Mouse (Mus musculus) neutrophil, adult 5-6 weeks (primary cell): ENCODE results near the gene Ecm1. TPM values are rescaled to one million over a fixed set of nuclear protein-coding genes. Genes with fewer than 3 reads are reported as not detected.
"Not testable (repeated sequence)": the region's sequence is repeated elsewhere in the genome, so short reads cannot be mapped to it uniquely, and the experiment has no call there.

Experiments used
- ATAC-seq: fragments of 151-379, 151-347 bp; 2 replicates; pipeline ENCODE4 v1.8.0; 2017; ENCODE audit warnings: mild to moderate bottlenecking, moderate TSS enrichment; ENCODE audit not compliant: insufficient number of reproducible peaks, poor library complexity, low FRiP score, severe bottlenecking; ENCODE audit errors: extremely low read depth
- total RNA-seq: library from RNA; stranded (forward); fragments of 200-1000 nt; gene quantifications from 2 replicates; pipeline ENCODE4 v1.2.3, GENCODE M21; 2017

Gene Ecm1
- total RNA-seq, 1 experiment from 2014 or later: 3.8 TPM

- ATAC-seq: no peak
These were observed 44.3 kb downstream of the Ecm1 start for GRCm38 (mm10) chr3:95694808-95695703.

DNA sequence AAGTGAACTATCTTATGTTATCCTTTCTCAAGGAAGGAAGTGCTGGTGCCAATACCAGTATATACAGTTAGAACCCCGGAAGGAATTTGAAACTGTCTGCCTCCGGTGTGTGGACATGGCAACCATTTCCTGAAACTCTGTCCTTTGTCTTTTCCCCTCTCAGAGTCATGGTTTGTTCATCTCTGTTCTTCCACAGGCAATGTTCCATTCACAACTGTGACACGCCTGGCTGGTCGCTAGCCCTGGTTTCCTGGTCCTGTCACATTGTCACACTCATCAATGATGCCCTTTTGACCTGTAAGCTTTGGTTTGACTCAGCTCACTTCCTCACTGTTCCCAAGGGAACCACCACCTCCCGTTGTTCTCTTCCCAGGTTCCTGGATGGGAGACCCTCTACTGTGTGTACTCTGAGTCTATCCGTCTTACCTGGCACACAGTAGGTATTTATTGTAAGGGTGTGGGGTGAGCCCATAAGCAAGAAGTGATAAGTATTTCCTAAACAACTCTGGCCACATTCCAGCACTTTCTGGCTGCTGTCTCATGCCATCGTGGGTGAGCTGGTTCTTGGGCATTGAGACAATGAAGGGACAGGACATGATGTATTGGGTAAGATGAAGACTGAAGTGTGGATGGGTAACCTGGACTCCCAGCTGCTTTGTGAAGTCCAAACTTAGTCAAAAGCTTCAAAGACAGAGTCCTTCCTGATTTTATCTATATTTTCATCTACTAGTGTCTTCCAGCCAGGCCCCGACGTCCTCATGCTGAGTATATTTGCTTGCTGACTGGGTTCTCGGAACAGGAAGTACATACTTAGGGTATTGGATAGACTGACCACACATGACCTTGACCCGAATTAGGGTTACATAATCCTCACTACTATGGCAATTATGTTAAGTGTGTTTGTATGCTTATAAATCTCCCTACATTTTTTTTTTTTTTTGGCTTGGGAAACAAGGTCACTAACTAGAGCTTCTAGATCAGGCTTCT lies 45.3 kb downstream of the Ecm1 start:
- ATAC-seq: peak; percentile 38; the same call in 1 of the 2 replicates

- ATAC-seq: no peak
These were observed 46.7 kb downstream of the Ecm1 start for GRCm38 (mm10) chr3:95692677-95693076.

DNA sequence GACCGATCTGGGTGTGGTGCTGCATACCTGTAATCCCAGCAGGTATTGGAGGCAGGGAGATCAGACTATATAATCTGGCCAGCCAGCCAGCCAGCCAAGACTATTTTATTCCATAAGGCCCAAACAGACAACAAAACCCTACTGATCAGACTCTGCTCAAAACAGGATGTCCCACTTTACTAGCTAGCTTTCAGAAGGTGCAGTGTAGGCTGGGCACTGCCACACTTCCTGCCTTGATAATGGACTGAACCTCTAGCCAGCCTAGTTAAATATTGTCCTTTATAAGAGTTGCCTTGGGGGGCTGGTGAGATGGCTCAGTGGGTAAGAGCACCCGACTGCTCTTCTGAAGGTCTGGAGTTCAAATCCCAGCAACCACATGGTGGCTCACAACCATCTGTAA lies 48.8 kb downstream of the Ecm1 start:
- ATAC-seq: not testable (repeated sequence)

DNA sequence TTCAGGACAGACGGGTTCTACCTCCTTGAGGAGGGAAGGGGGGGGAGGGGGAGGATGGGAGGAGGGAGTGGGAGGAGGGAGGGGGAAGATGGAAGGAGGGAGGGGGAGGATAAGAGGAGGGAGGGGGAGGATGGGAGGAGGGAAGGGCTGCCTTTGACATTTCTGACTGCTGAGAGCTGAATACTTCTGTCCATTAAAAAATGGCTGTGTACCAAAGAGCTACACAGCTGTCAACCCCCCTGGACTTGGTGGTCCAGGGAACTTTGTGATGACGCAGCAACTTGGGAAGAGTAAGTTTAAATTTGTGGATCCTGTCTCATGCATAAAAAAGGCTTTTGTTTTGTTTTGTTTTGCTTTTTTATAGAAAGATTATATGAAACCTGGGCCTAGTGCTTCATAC lies 49.4 kb downstream of the Ecm1 start:
- no peak for ATAC-seq

DNA sequence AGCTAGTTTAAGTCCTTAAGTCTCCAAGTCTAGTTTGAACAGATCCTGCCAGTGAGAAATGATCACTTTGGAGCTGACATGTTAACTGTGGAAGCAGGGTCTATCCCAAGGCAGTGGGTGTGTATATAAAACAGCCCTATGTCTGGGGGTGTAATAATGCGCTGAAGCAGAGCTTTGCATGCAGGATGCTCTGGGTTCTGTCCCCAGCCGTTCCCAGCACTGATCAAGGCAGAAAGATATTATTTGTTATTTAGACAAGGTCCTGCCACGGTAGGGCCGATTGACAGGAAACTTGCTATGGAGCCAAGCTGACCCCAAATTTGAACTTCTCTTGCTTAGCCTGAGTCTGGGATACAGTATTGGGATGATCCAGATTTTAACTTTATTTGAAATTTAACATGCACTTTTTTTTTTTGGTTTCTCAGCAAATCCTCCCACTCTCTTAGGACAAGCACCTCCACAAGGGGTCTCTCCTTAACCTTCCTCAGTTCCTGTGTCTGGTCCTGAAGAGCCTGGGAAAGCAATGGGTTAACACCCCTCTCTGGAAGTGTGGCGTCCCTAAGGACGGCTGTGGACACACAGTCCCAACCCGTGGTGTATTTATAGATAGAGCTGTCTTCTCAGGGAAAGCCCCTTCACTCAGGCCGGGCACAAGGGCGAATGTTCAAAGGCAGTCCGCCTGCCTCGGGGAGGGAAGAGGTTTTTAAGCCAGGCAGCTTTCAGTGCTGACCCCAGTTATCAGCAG lies 50.0 kb downstream of the Ecm1 start:
- no peak for ATAC-seq

GRCm38 (mm10) chr3:95687524-95688421 lies 51.6 kb downstream of the Ecm1 start, which contains the start of gene Adamtsl4:
Gene Adamtsl4 (minus strand): TSS chr3:95687917.
- ATAC-seq: peak; percentile 31; the same call in 1 of the 2 replicates

DNA sequence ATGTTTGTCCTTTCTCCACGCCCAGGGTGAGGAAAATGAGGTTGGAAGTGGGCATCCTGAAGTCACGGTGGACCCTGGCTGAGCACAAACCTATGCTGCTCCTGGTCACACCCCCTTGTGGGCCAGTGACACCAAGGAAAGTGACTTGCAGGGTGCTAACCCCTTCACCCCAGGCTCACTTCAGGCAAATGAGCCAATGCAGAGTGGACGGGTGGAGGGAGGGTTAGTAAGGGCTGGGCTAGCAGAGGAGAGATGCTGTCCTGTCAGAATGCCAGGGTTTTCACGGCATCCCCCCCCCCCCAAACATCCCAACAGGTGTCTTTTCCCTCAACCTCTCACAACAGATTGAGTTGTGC lies 52.2 kb downstream of the Ecm1 start:
- ATAC-seq: no peak

DNA sequence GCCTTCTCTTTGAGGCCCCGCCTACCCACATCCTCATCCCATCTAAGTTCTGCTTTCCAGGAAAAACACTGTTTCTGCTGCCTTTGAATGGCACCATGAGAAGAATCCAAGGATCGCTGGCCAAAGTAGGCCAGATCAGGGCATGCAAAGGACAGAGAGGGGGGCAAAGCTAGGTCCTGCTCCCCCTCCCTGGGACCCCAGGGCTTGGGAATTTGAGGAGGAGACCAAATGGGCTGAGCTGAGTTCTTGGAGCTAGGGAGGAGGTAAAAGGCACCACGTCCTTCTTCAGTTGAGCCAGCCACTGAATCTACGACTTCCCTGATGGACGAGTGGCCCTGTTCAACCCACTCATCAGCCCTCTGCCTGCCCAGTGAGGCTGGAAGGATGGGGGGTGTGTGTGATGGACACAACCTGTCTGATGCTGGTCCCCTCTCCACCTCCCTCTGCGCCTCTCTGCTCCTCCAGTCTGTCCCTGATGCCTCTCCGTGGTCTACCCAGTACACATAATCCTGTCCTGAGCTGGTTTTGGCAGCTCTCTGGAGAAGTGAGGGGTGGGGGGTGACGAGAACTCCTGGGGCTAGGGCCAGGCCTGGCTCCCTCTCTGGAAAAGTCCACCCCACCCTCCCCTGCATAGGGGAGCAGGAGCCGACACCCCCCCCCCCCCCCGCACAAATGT lies 52.7 kb downstream of the Ecm1 start:
- ATAC-seq: no peak

- no peak for ATAC-seq
These were observed 53.7 kb downstream of the Ecm1 start for GRCm38 (mm10) chr3:95685701-95686100.

DNA sequence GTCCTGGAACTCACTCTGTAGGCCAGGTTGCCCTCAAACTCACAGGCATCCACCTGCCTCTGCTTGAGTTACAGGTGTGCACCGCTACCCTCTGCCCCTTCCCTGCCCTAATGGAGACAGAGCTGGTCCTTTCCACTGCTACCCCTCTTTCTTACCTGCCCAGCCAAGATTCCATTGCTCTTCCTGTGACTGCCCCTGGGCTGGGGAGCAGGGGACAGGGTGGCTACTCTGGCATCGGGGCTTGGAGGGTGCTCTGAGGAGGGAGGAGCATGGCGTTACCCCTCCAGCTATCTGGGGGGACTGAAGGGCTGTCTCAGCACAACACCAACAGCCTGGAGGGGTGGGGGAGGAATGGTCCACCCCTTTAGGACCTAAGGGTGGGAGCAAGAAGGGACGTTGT lies 54.1 kb downstream of the Ecm1 start:
- no peak for ATAC-seq

GRCm38 (mm10) chr3:95684846-95685245 lies 54.5 kb downstream of the Ecm1 start:
- ATAC-seq: no peak

Other genes with a start within 250 kb of the Ecm1 start
- gene Ctsk, start 240.3 kb downstream of the Ecm1 start, total RNA-seq: 1.7 and 2.8 TPM in 2 replicates
- 904 and 941 TPM in 2 replicates for gene Ctss, start 212.8 kb downstream of the Ecm1 start, total RNA-seq
- gene Hormad1, start 179.9 kb downstream of the Ecm1 start, total RNA-seq: 0.49 TPM in 1 of 2 replicates, not detected in the other
- 34.0 and 43.7 TPM in 2 replicates for gene Golph3l, start 150.6 kb downstream of the Ecm1 start, total RNA-seq
- 148 and 157 TPM in 2 replicates for gene Ensa, start 114.6 kb downstream of the Ecm1 start, total RNA-seq
- gene Mcl1, start 80.8 kb downstream of the Ecm1 start, total RNA-seq: 1,463 and 1,559 TPM in 2 replicates
- gene Adamtsl4, start 51.7 kb downstream of the Ecm1 start, total RNA-seq: 0.47 and 0.74 TPM in 2 replicates
- 35.3 and 46.3 TPM in 2 replicates for gene Tars2, start 20.6 kb upstream of the Ecm1 start, total RNA-seq
- 52.3 and 54.8 TPM in 2 replicates for gene Rprd2, start 79.3 kb upstream of the Ecm1 start, total RNA-seq
- gene Prpf3, start 116.3 kb upstream of the Ecm1 start, total RNA-seq: 56.2 and 62.6 TPM in 2 replicates
- gene Mrps21, start 131.9 kb upstream of the Ecm1 start, total RNA-seq: 155 and 192 TPM in 2 replicates
- gene Ciart, start 142.7 kb upstream of the Ecm1 start, total RNA-seq: 0.81 and 2.2 TPM in 2 replicates
- 63.4 and 69.2 TPM in 2 replicates for gene BC028528, start 152.4 kb upstream of the Ecm1 start, total RNA-seq
- 26.9 and 27.1 TPM in 2 replicates for gene Aph1a, start 154.4 kb upstream of the Ecm1 start, total RNA-seq
- not detected in 2 replicates for gene Car14, start 165.1 kb upstream of the Ecm1 start, total RNA-seq
- 82.9 and 114 TPM in 2 replicates for gene Anp32e, start 189.7 kb upstream of the Ecm1 start, total RNA-seq